Mouse (Mus musculus) C2C12 (cell line): ENCODE data around the gene Ccr8. TPM values are rescaled to one million over a fixed set of nuclear protein-coding genes. Genes with fewer than 3 reads are reported as not detected.

Source experiments
- H3K27me3 ChIP-seq: one replicate; pipeline ENCODE4 v1.6.1; 2011; ENCODE audit not compliant: control insufficient read depth, insufficient read depth, insufficient read length
- H3K36me3 ChIP-seq: one replicate; pipeline ENCODE4 v1.6.1; 2011; ENCODE audit not compliant: control insufficient read depth, insufficient read depth
- H3K4me3 ChIP-seq: one replicate; pipeline ENCODE4 v1.5.1; 2011; ENCODE audit warnings: mild to moderate bottlenecking, control low read depth; ENCODE audit not compliant: poor library complexity, insufficient read depth, severe bottlenecking
- H3K79me2 ChIP-seq: one replicate; pipeline ENCODE4 v1.6.1; 2011; ENCODE audit not compliant: control insufficient read depth, insufficient read depth
- H3K79me3 ChIP-seq: one replicate; pipeline ENCODE4 v1.6.1; 2011; ENCODE audit warnings: low read depth, control low read depth
- H3ac ChIP-seq: one replicate; pipeline ENCODE3; 2011; ENCODE audit warnings: low read depth; ENCODE audit not compliant: control insufficient read depth, insufficient read length
- CEBPB ChIP-seq: IDR thresholded peaks from one replicate; pipeline ENCODE4 v1.6.1; 2011; ENCODE audit warnings: low read depth, mild to moderate bottlenecking, control low read depth, moderate library complexity
- CTCF ChIP-seq: IDR thresholded peaks from one replicate; pipeline ENCODE4 v1.5.1; 2011; ENCODE audit not compliant: control insufficient read depth, insufficient read depth, insufficient read length
- FOSL1 ChIP-seq: IDR thresholded peaks from one replicate; pipeline ENCODE4 v1.8.0; 2011; ENCODE audit warnings: mild to moderate bottlenecking, low read length; ENCODE audit not compliant: poor library complexity, insufficient read depth, severe bottlenecking
- MAX ChIP-seq: IDR thresholded peaks from one replicate; pipeline ENCODE4 v1.6.1; 2011; ENCODE audit warnings: mild to moderate bottlenecking, control low read depth
- MYOD1 ChIP-seq: IDR thresholded peaks from one replicate; pipeline ENCODE4 v1.6.1; 2011; ENCODE audit warnings: low read depth; ENCODE audit not compliant: control insufficient read depth, insufficient read length
- MYOG ChIP-seq: IDR thresholded peaks from one replicate; pipeline ENCODE4 v1.6.1; 2011; ENCODE audit not compliant: control insufficient read depth, insufficient read length; ENCODE audit errors: extremely low read depth
- USF1 ChIP-seq: IDR thresholded peaks from one replicate; pipeline ENCODE4 v1.6.1; 2011; ENCODE audit warnings: low read depth, mild to moderate bottlenecking, control low read depth, moderate library complexity
- polyA plus RNA-seq: library from polyadenylated mRNA; unstranded; fragments of >200 nt; fragmentation: generic; extraction: Trizol; gene quantifications from one replicate; pipeline ENCODE4 v1.2.1, GENCODE M21; 2012; ENCODE audit warnings: missing spikeins

Ccr8 gene
- polyA plus RNA-seq, 1 experiment = not detected

DNA sequence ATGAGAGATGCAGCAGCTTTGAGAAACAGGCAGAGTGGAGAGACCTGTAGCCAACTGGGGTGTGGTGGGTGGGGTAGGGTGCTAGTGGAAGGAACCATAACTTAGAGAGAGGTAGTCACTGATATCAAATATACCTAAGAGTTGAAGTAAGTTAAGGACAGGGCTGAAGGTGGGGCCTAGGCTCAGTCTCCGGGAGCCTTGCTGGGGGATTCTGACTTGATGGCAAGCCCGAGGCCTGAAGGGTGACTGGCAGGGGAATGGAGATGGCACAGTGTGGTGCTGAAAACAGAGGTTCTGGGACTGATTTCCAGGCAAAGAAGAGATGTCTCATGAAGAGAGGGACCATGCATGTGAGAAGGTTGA, 22.9 kb downstream of the Ccr8 start:
- Histone ChIP-seq H3K79me3 (peaks cover 10% of the 10 kb centered on the region), H3K79me2 (peaks cover 32% of the 10 kb centered on the region), H3K4me3 (no peak overlapping the region), H3ac (no peak overlapping the region), H3K36me3 (no peaks in the 10 kb centered on the region), H3K27me3 (no peaks in the 10 kb centered on the region)
- TF ChIP-seq USF1 = no peak
- TF ChIP-seq CEBPB = no peak
- TF ChIP-seq MYOG = no peak
- TF ChIP-seq FOSL1 = no peak
- TF ChIP-seq MYOD1 = no peak

DNA sequence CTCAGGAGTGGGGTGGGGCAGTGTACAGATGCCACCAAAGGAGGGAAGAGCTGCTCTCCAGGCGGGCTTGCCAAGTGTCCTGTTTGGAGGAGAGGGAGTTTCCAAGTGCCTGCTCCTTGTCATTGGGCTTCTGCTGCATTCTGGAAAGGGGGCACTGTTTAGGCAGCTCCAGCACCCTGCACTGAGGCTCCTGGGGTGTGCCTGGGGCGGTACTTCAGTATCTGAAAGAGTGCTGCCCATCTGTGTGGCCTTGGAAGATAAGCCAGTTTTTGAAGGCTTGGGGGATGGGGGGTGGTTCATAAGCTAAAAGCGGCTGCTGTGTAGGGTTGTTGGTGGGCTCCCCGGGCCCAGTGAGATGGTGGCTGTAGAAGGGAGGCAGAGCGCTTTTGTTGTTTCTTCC, 23.7 kb downstream of the Ccr8 start:
- Histone ChIP-seq H3K79me2 (peaks cover 32% of the 10 kb centered on the region), H3K79me3 (peaks cover 10% of the 10 kb centered on the region), H3K36me3 (no peaks in the 10 kb centered on the region), H3K4me3 (no peak overlapping the region), H3ac (no peak overlapping the region), H3K27me3 (no peaks in the 10 kb centered on the region)
- no peak for TF ChIP-seq FOSL1
- no peak for TF ChIP-seq MYOD1
- no peak for TF ChIP-seq MYOG

DNA sequence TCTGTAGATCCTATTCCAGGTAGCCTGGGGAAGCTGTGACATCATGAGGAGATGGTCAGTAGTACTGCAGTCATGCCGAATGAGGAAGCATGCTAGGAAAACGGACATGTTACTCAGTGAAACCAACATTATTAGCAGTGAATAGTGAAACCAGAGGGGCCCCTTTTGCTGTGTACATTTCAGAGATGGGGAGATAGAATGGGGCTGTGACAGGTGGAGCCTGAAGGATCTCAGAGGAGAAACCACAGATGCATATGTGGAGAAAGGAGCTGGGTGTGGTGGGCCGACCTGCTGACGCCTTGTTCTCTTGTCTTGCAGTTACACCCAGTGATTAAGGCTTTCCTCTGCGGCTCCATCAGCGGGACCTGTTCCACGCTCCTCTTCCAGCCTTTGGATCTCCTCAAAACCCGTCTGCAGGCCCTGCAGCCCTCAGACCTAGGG, 24.3 kb downstream of the Ccr8 start:
- peaks cover 8% of the 10 kb centered on the region for H3K79me3 ChIP-seq
- TF ChIP-seq CEBPB (no peak), MYOG (no peak), USF1 (no peak), CTCF (no peak), FOSL1 (no peak), MYOD1 (no peak), MAX (no peak)
- peaks cover 28% of the 10 kb centered on the region for H3K79me2 ChIP-seq
- H3ac ChIP-seq = no peak overlapping the region
- H3K36me3 ChIP-seq = no peaks in the 10 kb centered on the region
- no peak overlapping the region for H3K4me3 ChIP-seq
- H3K27me3 ChIP-seq = no peaks in the 10 kb centered on the region

DNA sequence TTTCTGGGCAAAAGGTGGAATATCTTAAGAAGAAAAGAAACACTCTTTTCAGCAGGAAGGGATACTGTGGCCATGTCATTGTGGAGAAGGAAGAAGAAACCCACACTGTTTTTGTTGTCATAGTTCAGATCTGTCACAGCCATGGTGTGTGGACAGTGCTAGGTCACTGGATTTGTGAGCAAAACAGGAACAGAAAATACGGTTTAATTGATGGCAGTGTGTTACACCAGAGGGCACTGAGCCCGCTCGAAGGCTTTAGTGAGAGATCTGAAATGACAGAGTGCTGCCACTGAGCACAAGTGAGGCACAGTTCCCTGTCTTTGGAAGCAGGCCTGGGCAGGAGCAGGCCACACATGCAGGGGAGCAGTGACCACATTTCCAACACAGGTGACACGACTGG, 26.3 kb downstream of the Ccr8 start:
- peaks cover 8% of the 10 kb centered on the region for H3K36me3 ChIP-seq
- TF ChIP-seq FOSL1 (no peak), USF1 (no peak), MYOG (no peak), MYOD1 (no peak), CTCF (no peak), CEBPB (no peak), MAX (no peak)

DNA sequence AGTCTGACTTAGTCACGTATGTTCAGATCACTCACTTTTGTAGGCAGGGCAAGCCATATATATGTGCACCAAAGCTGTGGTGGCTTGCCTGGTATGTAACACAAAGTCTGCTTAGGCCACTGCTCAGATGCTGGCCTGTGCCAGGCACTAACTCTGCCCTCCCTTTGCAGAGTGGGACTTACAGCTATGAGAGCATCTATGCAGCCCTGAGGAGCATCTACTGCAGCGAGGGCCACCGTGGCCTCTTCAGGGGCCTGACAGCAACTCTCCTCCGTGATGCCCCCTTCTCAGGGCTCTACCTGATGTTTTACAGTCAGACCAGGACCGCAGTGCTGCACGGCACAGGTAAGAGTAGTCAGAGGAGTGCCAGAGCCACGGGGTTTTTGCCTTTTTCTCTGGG, 28.6 kb downstream of the Ccr8 start:
- Histone ChIP-seq H3K36me3 (peaks cover 15% of the 10 kb centered on the region), H3K79me2 (no peaks in the 10 kb centered on the region), H3K79me3 (no peaks in the 10 kb centered on the region), H3K4me3 (no peak overlapping the region), H3K27me3 (no peaks in the 10 kb centered on the region), H3ac (no peak overlapping the region)
- TF ChIP-seq FOSL1 (no peak), MYOG (no peak), CTCF (no peak), CEBPB (no peak), USF1 (no peak), MYOD1 (no peak), MAX (no peak)

More for the DNA sequence above, 26.3 kb downstream of the Ccr8 start:
- Histone ChIP-seq H3ac (no peak overlapping the region), H3K79me2 (peaks cover 8% of the 10 kb centered on the region), H3K27me3 (no peaks in the 10 kb centered on the region), H3K79me3 (no peaks in the 10 kb centered on the region), H3K4me3 (no peak overlapping the region)

DNA sequence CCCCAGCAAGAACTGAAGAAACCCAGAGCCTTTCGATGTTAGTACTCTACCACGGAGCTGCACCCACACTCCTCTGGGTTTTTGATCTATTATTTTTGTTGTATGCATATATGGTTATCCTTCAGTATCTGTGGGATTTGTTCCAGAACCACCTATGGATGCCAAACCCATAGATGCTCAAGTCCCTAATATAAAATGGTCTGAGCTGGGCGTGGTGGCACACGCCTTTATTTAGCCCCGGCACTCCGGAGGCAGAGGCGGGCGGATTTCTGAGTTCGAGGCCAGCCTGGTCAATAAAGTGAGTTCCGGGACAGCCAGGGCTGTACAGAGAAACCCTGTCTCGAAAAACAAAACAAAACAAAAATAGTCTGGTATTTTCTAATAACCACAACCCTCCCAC, 35.0 kb downstream of the Ccr8 start:
- H3K36me3 ChIP-seq = peaks cover 52% of the 10 kb centered on the region
- no peak overlapping the region for H3ac ChIP-seq
- TF ChIP-seq MYOG = no peak
- no peak for TF ChIP-seq MAX
- no peak for TF ChIP-seq FOSL1
- TF ChIP-seq MYOD1 = no peak
- TF ChIP-seq USF1 = no peak
- TF ChIP-seq CEBPB = no peak
- TF ChIP-seq CTCF = no peak
- peaks cover 34% of the 10 kb centered on the region for H3K79me2 ChIP-seq
- no peak overlapping the region for H3K4me3 ChIP-seq
- no peaks in the 10 kb centered on the region for H3K27me3 ChIP-seq
- peaks cover 27% of the 10 kb centered on the region for H3K79me3 ChIP-seq
